Mouse (Mus musculus): Measurements from ENCODE around the gene Hps3. TPM values are rescaled to one million over a fixed set of nuclear protein-coding genes. Genes with fewer than 3 reads are reported as not detected.

Hps3 gene
- polyA plus RNA-seq, 1 experiment = 3.5 TPM

- Histone ChIP-seq H3K79me3 (ENCODE audit: low read depth) (no peaks in the 10 kb centered on the region), H3K27me3 (ENCODE audit: control insufficient read depth, insufficient read depth, insufficient read length) (no peaks in the 10 kb centered on the region), H3K4me3 (ENCODE audit: insufficient read depth, poor library complexity, severe bottlenecking) (no peak overlapping the region), H3ac (ENCODE audit: control insufficient read depth, insufficient read length, low read depth) (no peak overlapping the region), H3K79me2 (ENCODE audit: control insufficient read depth, insufficient read depth) (no peaks in the 10 kb centered on the region), H3K36me3 (ENCODE audit: control insufficient read depth, insufficient read depth) (peaks cover 11% of the 10 kb centered on the region)
- TF ChIP-seq MAX (IDR thresholded peaks at IDR 0.05) (no peak), MYOG (IDR thresholded peaks at IDR 0.05; ENCODE audit: control insufficient read depth, extremely low read depth, insufficient read length) (no peak), MYOD1 (IDR thresholded peaks at IDR 0.05; ENCODE audit: control insufficient read depth, insufficient read length, low read depth) (no peak), USF1 (IDR thresholded peaks at IDR 0.05; ENCODE audit: low read depth) (peak; percentile 63), FOSL1 (IDR thresholded peaks at IDR 0.05; ENCODE audit: insufficient read depth, low read length, poor library complexity, severe bottlenecking) (no peak)
Measured at GRCm38 (mm10) chr3:19981156-19981555, 54.0 kb downstream of the Hps3 start.

DNA sequence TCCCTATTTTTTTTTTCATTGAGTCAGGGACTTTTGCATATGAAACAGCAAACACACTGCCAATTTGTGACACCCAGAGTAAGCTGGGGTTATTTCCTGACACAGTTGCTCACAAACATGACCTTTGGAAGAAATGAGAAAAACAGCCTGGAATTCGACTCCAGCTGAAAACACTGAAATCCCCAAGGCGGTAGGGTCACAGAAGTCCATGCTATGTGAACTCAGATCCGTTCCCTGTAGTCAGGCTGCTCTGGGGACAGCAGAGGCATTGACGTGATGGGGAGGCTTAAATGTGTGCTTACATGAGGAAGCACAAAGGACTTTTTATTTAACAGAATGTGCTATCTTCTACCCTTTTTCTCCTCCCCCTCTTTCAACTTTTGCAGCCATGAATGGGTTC, 56.6 kb downstream of the Hps3 start:
- Histone ChIP-seq H3K79me3 (ENCODE audit: low read depth) (no peaks in the 10 kb centered on the region), H3ac (ENCODE audit: control insufficient read depth, insufficient read length, low read depth) (no peak overlapping the region), H3K36me3 (ENCODE audit: control insufficient read depth, insufficient read depth) (peaks cover 11% of the 10 kb centered on the region), H3K79me2 (ENCODE audit: control insufficient read depth, insufficient read depth) (no peaks in the 10 kb centered on the region), H3K27me3 (ENCODE audit: control insufficient read depth, insufficient read depth, insufficient read length) (no peaks in the 10 kb centered on the region), H3K4me3 (ENCODE audit: insufficient read depth, poor library complexity, severe bottlenecking) (no peak overlapping the region)
- TF ChIP-seq MAX (IDR thresholded peaks at IDR 0.05) (no peak), CTCF (IDR thresholded peaks at IDR 0.05; ENCODE audit: control insufficient read depth, insufficient read depth, insufficient read length) (no peak), MYOD1 (IDR thresholded peaks at IDR 0.05; ENCODE audit: control insufficient read depth, insufficient read length, low read depth) (no peak), FOSL1 (IDR thresholded peaks at IDR 0.05; ENCODE audit: insufficient read depth, low read length, poor library complexity, severe bottlenecking) (no peak), CEBPB (IDR thresholded peaks at IDR 0.05; ENCODE audit: low read depth) (no peak), MYOG (IDR thresholded peaks at IDR 0.05; ENCODE audit: control insufficient read depth, extremely low read depth, insufficient read length) (no peak), USF1 (IDR thresholded peaks at IDR 0.05; ENCODE audit: low read depth) (no peak)

GRCm38 (mm10) chr3:19966072-19966471, 69.0 kb downstream of the Hps3 start:
- no peaks in the 10 kb centered on the region for H3K79me2 ChIP-seq (ENCODE audit: control insufficient read depth, insufficient read depth)
- peaks cover 15% of the 10 kb centered on the region for H3K36me3 ChIP-seq (ENCODE audit: control insufficient read depth, insufficient read depth)
- no peak overlapping the region for H3ac ChIP-seq (ENCODE audit: control insufficient read depth, insufficient read length, low read depth)
- no peak overlapping the region for H3K4me3 ChIP-seq (ENCODE audit: insufficient read depth, poor library complexity, severe bottlenecking)
- no peaks in the 10 kb centered on the region for H3K27me3 ChIP-seq (ENCODE audit: control insufficient read depth, insufficient read depth, insufficient read length)
- TF ChIP-seq CTCF (IDR thresholded peaks at IDR 0.05; ENCODE audit: control insufficient read depth, insufficient read depth, insufficient read length) (no peak), MYOD1 (IDR thresholded peaks at IDR 0.05; ENCODE audit: control insufficient read depth, insufficient read length, low read depth) (no peak), MAX (IDR thresholded peaks at IDR 0.05) (no peak), CEBPB (IDR thresholded peaks at IDR 0.05; ENCODE audit: low read depth) (no peak), MYOG (IDR thresholded peaks at IDR 0.05; ENCODE audit: control insufficient read depth, extremely low read depth, insufficient read length) (no peak), FOSL1 (IDR thresholded peaks at IDR 0.05; ENCODE audit: insufficient read depth, low read length, poor library complexity, severe bottlenecking) (no peak), USF1 (IDR thresholded peaks at IDR 0.05; ENCODE audit: low read depth) (no peak)
- H3K79me3 ChIP-seq (ENCODE audit: low read depth) = no peaks in the 10 kb centered on the region

GRCm38 (mm10) chr3:19965239-19965638, 69.9 kb downstream of the Hps3 start:
- Histone ChIP-seq H3K27me3 (ENCODE audit: control insufficient read depth, insufficient read depth, insufficient read length) (no peaks in the 10 kb centered on the region), H3K4me3 (ENCODE audit: insufficient read depth, poor library complexity, severe bottlenecking) (no peak overlapping the region), H3ac (ENCODE audit: control insufficient read depth, insufficient read length, low read depth) (no peak overlapping the region), H3K36me3 (ENCODE audit: control insufficient read depth, insufficient read depth) (peaks cover 13% of the 10 kb centered on the region), H3K79me2 (ENCODE audit: control insufficient read depth, insufficient read depth) (peaks cover 7% of the 10 kb centered on the region), H3K79me3 (ENCODE audit: low read depth) (no peaks in the 10 kb centered on the region)
- TF ChIP-seq MYOD1 (IDR thresholded peaks at IDR 0.05; ENCODE audit: control insufficient read depth, insufficient read length, low read depth) (no peak), CEBPB (IDR thresholded peaks at IDR 0.05; ENCODE audit: low read depth) (no peak), FOSL1 (IDR thresholded peaks at IDR 0.05; ENCODE audit: insufficient read depth, low read length, poor library complexity, severe bottlenecking) (no peak), USF1 (IDR thresholded peaks at IDR 0.05; ENCODE audit: low read depth) (no peak), CTCF (IDR thresholded peaks at IDR 0.05; ENCODE audit: control insufficient read depth, insufficient read depth, insufficient read length) (no peak), MAX (IDR thresholded peaks at IDR 0.05) (no peak), MYOG (IDR thresholded peaks at IDR 0.05; ENCODE audit: control insufficient read depth, extremely low read depth, insufficient read length) (no peak)

- H3K79me2 ChIP-seq (ENCODE audit: control insufficient read depth, insufficient read depth) = peaks cover 12% of the 10 kb centered on the region
- no peak overlapping the region for H3K4me3 ChIP-seq (ENCODE audit: insufficient read depth, poor library complexity, severe bottlenecking)
- H3K79me3 ChIP-seq (ENCODE audit: low read depth) = no peaks in the 10 kb centered on the region
- TF ChIP-seq MAX (IDR thresholded peaks at IDR 0.05) (no peak), CTCF (IDR thresholded peaks at IDR 0.05; ENCODE audit: control insufficient read depth, insufficient read depth, insufficient read length) (no peak), FOSL1 (IDR thresholded peaks at IDR 0.05; ENCODE audit: insufficient read depth, low read length, poor library complexity, severe bottlenecking) (no peak)
- H3K36me3 ChIP-seq (ENCODE audit: control insufficient read depth, insufficient read depth) = peaks cover 11% of the 10 kb centered on the region
- H3ac ChIP-seq (ENCODE audit: control insufficient read depth, insufficient read length, low read depth) = no peak overlapping the region
- no peaks in the 10 kb centered on the region for H3K27me3 ChIP-seq (ENCODE audit: control insufficient read depth, insufficient read depth, insufficient read length)
Measured at GRCm38 (mm10) chr3:19964625-19965188, 70.4 kb downstream of the Hps3 start.

Measured in C2C12 (cell line).